9 mouse cellular contexts compared by ENCODE assay signal in genomic region chr14:73098677-73099387, GRCm38 (mm10). TPM values are rescaled to one million over a fixed set of nuclear protein-coding genes. Genes with fewer than 3 reads are reported as not detected.
DNase-seq lines count a peak whose midpoint lies in the region; ATAC-seq and TF ChIP-seq lines count a peak whose summit lies in the region.
"Had no signal": no experiment of that assay in that cellular context is flagged by ENCODE, and none has a peak within 500 bp of the region (broad histone marks: within the 10 kb centered on the region; RNA-seq: fewer than 3 reads in every experiment).

No protein-coding gene starts in this region.

- H3K9me3 ChIP-seq in midbrain, postnatal 0 days (ENCODE audit: low read length) = no peaks in the 10 kb centered on the region
- H3K9me3 ChIP-seq: limb, embryonic 15.5 days had no signal

- TF ChIP-seq POLR2A in thymus, adult 2 months (IDR thresholded peaks at IDR 0.05; ENCODE audit: control insufficient read depth, extremely low read depth, insufficient read depth, low read length, poor library complexity) = no peak

- DNase-seq in frontal cortex, postnatal 25 days (ENCODE audit: low spot score in 2 of 2) = no peak
- peak; percentile 64 for DNase-seq in thymus, adult 2 months
- no peak for DNase-seq in thymus, adult 18-20 months
- DNase-seq in embryo, embryonic 10 days (ENCODE audit: low spot score) = peak; percentile 81
- peak; percentile 48 for DNase-seq in kidney, postnatal 14 days
- peak; percentile 77 for DNase-seq in midbrain, postnatal 0 days (ENCODE audit: low spot score)
- DNase-seq in spleen, postnatal 14 days (ENCODE audit: low spot score in 2 of 2) = no peak

- WGBS in thymus, adult 2 months = 43% methylated on average over 10 of the region's 10 CpGs
- WGBS in midbrain, postnatal 0 days = 43% methylated on average over 10 of the region's 10 CpGs

- ATAC-seq in frontal cortex, adult (ENCODE audit: low TSS enrichment) = peak; percentile 84
- ATAC-seq in midbrain, postnatal 0 days (ENCODE audit: low FRiP score) = no peak

- no peaks in the 10 kb centered on the region for H3K27me3 ChIP-seq in thymus, adult 2 months (ENCODE audit: control insufficient read depth, insufficient read depth, low read length)
- H3K27me3 ChIP-seq in midbrain, postnatal 0 days (ENCODE audit: insufficient read depth, low read length) = no peaks in the 10 kb centered on the region; the same call in 1 of the 2 replicates

- H3K4me2 ChIP-seq in midbrain, postnatal 0 days (ENCODE audit: low read depth, low read length, poor library complexity, severe bottlenecking) = no peak overlapping the region
- H3K4me2 ChIP-seq: limb, embryonic 15.5 days had no signal

- H3K27ac ChIP-seq in thymus, adult 2 months (ENCODE audit: control insufficient read depth, insufficient read depth, low read length) = no peak overlapping the region
- H3K27ac ChIP-seq in midbrain, postnatal 0 days (ENCODE audit: low read depth, low read length) = no peak overlapping the region
- H3K27ac ChIP-seq: limb, embryonic 15.5 days had no signal

- no peak overlapping the region for H3K4me3 ChIP-seq in thymus, adult 2 months (ENCODE audit: control insufficient read depth, insufficient read depth, low read length)
- H3K4me3 ChIP-seq in midbrain, postnatal 0 days (ENCODE audit: low read depth, low read length) = no peak overlapping the region
- H3K4me3 ChIP-seq: limb, embryonic 15.5 days had no signal

- H3K36me3 ChIP-seq in thymus, adult 2 months (ENCODE audit: control insufficient read depth, insufficient read depth, low read length) = no peaks in the 10 kb centered on the region
- H3K36me3 ChIP-seq in midbrain, postnatal 0 days (ENCODE audit: insufficient read depth, low read length) = no peaks in the 10 kb centered on the region
- H3K36me3 ChIP-seq: limb, embryonic 15.5 days had no signal

- TF ChIP-seq CTCF in thymus, adult 2 months (IDR thresholded peaks at IDR 0.05; ENCODE audit: borderline replicate concordance, control insufficient read depth, extremely low read depth, insufficient read depth, low read length, poor library complexity) = no peak
- peak; percentile 89 for TF ChIP-seq CTCF in midbrain, postnatal 0 days (IDR thresholded peaks at IDR 0.05)

- H3K9ac ChIP-seq in midbrain, postnatal 0 days (replicated peaks; ENCODE audit: low read length, poor library complexity, severe bottlenecking) = no peak overlapping the region
- H3K9ac ChIP-seq: limb, embryonic 15.5 days had no signal

- peaks cover 3% of the 10 kb centered on the region; the same call in 1 of the 2 replicates for H3K4me1 ChIP-seq in thymus, adult 2 months (replicated peaks; ENCODE audit: control insufficient read depth, insufficient read depth, low read length)
- H3K4me1 ChIP-seq in midbrain, postnatal 0 days (ENCODE audit: insufficient read depth, low read length) = no peaks in the 10 kb centered on the region
- H3K4me1 ChIP-seq: limb, embryonic 15.5 days had no signal

RNA-seq across cellular contexts. Expression of gene Rcbtb2, which starts 24.0 kb away (rescaled TPM):
- 168 and 169 TPM in 2 replicates for polyA plus RNA-seq in thymus, adult 2 months (2012; rRNA removed)
- 54.1 and 77.5 TPM in 2 replicates for total RNA-seq in midbrain, postnatal 0 days (2014; rRNA removed)
- 43.1 and 45.4 TPM in 2 replicates for polyA plus RNA-seq in midbrain, postnatal 0 days (2015; fragmentation: Nextera tagmentation; extraction: Ambion mirVana)

RNA-seq across cellular contexts. Expression of gene Cysltr2, which starts 49.9 kb away (rescaled TPM):
- 11.8 and 16.9 TPM in 2 replicates for polyA plus RNA-seq in thymus, adult 2 months (2012; rRNA removed)
- 0.76 TPM in 1 of 2 replicates, not detected in the other for total RNA-seq in midbrain, postnatal 0 days (2014; rRNA removed)
- polyA plus RNA-seq in midbrain, postnatal 0 days (2015; fragmentation: Nextera tagmentation; extraction: Ambion mirVana) = 0.30 and 0.33 TPM in 2 replicates

Comparison
In these comparisons a context has a peak if more than half of its experiments do, and no peak if none do; other contexts are left out.
1. DNase-seq: peak in thymus, adult 2 months (single experiment), embryo, embryonic 10 days (single experiment), kidney, postnatal 14 days (single experiment) and midbrain, postnatal 0 days (single experiment); none in frontal cortex, postnatal 25 days (0 of 2), thymus, adult 18-20 months (0 of 2) and spleen, postnatal 14 days (0 of 2).